Mouse (Mus musculus): ENCODE results near the gene Pimreg.
A peak's percentile ranks its signal among the peaks of the same experiment; 100 is the strongest.

Pimreg gene

DNA sequence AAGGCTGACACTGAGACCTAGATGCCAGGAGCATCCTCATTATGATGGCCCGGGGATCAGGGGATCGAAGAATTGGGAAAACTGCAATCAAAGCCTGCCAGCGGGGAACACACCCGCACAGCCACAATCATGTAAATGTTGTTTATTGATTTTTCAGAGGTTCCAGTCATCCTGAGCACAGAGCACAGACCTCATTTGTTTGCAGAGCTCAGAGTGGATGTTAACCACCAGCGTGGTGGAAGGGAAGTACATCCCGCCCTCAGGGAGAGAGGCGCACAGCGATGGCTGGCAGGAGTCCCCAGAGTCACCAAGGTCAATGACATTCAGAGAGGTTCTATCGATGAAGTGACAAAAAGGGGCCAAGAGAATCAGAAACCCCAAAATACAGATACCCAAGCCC, 14.0 kb upstream of the Pimreg start:
- DNase-seq (ENCODE audit: extremely low spot score, low read depth, low spot score) = no peak

DNA sequence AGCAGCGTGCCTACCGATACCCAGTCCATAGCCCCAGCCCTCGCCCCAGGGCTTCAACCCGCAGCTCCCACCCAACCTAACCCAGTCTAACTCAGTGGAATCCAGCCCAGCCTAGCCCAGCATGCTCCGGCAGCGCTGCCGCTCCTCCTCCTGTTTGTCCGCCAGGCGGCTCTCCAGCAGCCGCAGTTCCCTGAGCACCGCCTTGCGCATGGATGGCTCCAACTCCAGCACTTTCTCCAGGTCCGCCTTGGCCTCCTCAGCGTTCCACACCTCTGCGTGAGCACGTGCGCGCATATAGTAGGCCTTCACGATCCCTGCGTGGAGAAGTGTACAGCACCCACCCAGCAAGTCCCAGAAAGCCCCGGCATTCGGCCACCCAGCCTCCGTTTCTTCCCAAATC, 12.7 kb upstream of the Pimreg start:
- DNase-seq (ENCODE audit: extremely low spot score, low read depth, low spot score) = no peak

DNA sequence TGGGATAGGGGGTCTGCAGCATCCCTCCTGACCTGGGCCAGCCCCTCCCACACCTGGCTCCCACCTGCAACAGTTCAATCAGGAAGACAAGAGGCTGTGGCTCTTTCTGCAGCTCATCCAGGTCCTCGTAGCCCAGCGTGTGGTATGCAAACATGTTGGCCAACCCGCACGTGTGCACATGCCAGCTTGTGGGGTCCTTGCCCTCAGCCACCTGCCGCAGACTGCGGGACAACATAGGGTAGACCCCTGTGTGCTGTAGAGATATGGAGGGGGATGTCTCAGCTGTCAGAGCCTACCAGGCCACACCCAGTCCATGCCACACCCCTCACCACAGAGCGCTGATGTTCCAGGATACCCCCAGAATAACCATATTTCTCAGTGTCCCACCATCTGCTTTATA, 10.5 kb upstream of the Pimreg start:
- DNase-seq (ENCODE audit: extremely low spot score, low read depth, low spot score) = no peak

DNA sequence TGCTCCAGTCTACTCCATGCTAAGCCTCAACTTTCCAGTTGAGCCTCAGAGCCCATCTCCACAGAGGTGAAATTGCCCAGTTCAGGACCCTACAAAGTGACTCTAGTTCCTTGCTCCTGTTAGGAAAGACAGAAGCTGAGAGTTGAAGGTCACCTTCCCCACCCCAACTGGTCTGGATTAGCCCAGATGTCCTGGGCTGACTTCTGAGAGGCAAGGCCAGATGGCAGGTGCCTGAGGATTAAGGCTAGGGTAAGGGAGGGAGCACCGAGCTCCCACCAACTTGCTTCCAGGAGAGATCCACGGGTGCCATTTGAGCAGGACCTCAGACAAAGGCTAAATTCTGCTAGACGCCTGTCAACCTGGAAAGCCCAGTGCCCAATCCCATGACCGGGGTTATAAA, 9.7 kb upstream of the Pimreg start:
- no peak for DNase-seq (ENCODE audit: extremely low spot score, low read depth, low spot score)

DNA sequence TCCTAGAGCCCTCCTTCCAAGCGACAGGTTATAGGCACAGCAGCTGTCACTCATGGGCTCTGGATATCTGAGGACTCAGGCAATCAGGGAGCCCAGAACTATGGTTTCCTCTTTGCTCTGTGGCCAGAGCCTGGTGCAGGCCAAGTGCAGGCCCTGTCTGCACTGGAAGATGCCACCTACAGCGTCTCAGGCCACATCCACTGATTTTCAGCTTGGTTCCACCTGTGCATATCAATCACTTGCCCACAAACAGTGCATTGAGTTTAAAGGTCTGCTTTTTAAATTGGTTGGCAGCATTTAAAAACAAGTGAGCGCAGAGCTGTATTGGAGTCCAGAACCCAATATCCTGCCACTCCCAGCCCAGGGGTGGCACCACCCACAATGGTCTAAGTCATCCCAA, 9.2 kb upstream of the Pimreg start:
- DNase-seq (ENCODE audit: extremely low spot score, low read depth, low spot score) = no peak

DNA sequence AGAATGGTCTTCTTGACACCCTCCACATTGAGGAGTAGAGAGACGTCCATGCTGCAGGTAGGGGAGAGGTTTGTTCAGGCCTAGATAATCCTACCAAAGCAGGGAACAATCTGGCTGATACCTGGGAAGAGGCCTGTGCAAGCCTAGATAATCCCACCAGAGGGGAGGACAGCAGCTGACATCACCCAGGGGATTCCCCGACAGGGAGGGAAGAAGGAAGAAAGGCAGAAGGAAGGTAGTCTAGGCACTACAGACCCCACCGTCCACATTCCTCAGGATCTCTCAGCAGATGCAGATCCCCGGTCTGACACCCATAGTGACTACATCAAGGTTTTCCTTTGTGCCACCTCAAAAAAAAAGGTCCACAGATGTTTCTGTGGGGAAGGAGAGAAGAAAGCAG, 4.4 kb upstream of the Pimreg start, which contains the start of gene Aipl1:
Aipl1 (minus strand) TSS at position 101 of the 400 bp plus-strand sequence.
- no peak for DNase-seq (ENCODE audit: extremely low spot score, low read depth, low spot score)

DNA sequence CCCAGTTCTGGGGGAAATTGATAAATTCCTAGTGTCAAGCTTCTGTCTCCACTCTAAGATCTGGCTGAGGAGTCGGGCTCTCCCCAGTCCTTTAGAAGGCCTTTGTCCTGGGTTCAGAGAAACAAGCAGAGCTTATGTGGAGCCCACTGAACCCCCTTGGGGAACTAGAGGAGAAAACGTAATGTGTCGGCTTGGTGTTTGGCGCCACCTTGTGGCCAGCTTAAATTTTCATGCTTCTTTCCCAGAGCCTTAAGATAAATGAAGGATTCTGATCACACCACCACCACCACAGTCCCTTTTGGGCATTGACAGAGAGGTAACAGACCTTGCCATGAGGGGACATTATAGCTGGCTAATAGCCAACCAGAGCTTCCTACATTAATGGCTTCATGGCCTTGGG, 3.8 kb upstream of the Pimreg start:
- peak; percentile 79 for DNase-seq (ENCODE audit: extremely low spot score, low read depth, low spot score)

DNA sequence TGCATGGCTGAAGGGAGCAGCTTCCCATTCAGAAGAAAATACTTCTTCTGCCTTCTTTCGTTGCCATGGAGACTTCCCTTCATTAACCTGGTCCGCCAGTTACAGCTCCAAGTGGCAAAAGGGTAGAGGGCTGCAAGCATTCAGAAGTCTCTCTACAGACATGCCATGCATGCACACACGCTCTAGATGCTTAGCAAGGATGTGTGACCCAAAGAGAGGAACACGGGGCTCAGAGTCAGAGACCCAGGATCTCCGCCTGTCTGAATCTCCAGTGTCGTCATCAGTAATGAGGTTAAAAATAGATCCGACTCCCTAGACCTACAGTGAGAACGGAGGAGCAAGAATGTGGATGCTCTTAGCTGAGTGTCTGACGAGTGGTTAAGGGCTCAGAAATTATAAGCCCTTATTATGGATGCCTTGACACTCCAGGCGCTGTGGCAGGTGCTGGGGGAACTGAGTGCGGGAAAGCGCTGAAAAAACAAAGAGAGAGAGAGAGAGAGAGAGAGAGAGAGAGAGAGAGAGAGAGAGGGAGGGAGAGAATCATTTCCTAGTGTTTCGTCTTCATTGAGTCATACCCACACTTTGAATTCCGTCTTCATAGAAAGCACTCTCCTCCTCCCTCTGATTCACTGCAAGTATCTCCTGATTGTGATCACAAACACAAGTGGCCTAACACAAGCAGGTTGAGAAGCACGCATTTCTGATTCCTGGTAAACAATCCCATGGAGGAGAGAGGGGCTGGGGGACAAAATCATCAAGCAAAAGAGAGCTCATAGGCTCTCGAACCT, 2.0 kb upstream of the Pimreg start:
- DNase-seq (ENCODE audit: extremely low spot score, low read depth, low spot score) = no peak

DNA sequence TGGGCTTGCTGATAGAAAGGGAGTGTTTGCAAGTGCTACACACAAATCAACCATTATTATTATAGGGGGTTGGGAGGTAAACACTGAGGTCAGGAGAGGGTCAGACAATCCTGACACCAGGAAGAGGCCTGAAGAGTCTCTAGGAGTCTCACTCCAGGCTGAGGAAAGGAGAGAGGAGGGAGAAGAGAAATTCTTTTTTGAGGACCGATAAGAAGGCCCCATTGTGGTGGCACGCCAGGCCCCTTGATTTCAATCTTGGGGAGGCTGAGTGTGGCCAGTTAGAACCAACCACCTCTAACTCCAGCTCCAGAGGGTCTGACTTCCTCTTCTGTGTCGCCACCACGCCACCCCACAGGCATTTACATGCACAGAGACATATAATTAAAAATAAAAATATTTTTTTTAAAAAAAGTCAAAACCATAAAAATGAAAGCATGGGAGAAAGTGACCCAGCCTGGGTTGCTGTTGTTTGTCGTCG, 503 bp upstream of the Pimreg start:
- DNase-seq (ENCODE audit: extremely low spot score, low read depth, low spot score) = no peak

DNA sequence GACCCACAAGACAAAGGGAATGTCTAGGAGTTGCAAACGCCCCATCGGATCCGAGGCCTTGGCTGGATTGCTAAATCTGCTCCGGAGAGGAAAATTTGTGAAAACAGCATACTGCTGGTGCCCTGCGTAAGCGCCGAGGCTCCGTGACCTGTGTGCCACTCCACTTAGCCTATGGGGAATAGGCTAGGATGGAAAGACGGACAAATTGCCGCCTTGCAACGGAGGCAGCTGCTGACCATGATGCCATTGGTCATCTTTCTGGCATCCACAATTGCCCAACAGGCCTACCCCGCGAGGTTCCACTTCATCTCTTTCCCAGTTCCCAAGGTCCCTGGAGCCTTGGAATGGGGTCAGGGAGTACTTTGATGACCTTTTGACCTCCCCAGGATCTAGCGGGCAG, 799 bp downstream of the Pimreg start:
- no peak for DNase-seq (ENCODE audit: extremely low spot score, low read depth, low spot score)

DNA sequence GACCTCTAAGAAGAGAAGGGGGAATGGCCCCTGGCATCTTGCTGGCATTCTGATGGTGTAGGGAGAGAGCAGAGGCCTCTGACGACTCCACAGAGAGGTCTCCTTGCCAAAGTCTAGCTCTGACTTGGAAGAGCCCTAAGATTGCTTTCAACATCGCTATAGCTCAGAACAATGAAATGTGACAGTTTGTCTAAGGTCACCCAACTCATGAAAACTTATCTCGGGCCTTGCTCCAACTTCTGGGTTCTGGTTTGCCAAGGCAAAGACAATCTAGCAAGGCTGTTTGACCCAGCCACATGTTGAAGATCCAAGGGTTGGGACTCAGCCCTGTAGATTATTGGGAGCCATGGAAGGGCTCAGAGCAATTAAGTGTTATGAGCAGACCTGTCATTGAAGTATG, 2.4 kb downstream of the Pimreg start:
- DNase-seq (ENCODE audit: extremely low spot score, low read depth, low spot score) = no peak

DNA sequence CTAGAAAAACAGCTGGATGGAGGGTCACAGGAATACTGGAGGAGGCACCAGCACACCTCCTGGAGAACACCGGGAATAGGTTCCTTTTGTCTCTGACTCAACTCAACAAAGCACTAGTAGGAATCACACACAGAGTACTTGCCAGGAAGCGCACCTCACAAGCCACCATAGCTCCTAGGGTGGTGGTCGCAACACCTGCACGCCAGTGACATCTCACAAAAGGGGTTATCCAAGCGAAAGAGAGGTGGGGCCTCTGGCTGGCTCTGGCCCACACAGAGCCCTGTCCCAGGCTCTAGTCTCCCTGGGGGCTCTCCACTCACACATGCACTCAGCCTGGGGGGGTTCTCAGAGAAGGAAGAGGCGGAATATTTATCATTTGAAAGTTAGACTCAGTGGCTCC, 6.9 kb downstream of the Pimreg start:
- no peak for DNase-seq (ENCODE audit: extremely low spot score, low read depth, low spot score)

DNA sequence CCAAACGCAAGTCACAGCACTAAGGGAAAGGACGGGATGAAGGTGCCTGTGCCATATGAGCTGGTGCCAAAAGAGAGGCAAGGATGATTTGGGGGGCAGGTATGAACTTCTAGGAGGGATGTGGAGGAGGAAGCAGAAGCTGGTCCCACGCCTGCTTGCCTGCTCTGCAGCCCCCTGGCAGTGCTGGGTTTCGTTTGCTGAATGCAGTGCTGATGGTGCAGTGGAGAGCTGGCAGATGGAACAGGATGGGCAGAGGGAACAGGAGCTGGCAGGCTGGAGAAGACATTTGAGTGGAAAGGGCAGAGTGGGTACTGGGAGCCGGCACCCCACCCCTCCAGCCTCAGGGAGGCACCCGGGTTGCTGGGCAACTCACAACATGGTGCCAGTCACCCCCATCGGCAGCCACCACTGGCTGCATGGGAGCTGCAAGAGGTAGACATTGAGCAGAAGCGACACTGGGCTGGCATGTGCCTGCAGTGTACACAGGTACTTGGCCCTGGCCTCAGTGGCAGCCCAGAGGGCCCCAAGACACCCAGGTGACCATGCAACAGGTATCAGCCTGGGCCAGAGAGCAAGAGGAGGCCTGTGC, 7.4 kb downstream of the Pimreg start:
- DNase-seq (ENCODE audit: extremely low spot score, low read depth, low spot score) = no peak

DNA sequence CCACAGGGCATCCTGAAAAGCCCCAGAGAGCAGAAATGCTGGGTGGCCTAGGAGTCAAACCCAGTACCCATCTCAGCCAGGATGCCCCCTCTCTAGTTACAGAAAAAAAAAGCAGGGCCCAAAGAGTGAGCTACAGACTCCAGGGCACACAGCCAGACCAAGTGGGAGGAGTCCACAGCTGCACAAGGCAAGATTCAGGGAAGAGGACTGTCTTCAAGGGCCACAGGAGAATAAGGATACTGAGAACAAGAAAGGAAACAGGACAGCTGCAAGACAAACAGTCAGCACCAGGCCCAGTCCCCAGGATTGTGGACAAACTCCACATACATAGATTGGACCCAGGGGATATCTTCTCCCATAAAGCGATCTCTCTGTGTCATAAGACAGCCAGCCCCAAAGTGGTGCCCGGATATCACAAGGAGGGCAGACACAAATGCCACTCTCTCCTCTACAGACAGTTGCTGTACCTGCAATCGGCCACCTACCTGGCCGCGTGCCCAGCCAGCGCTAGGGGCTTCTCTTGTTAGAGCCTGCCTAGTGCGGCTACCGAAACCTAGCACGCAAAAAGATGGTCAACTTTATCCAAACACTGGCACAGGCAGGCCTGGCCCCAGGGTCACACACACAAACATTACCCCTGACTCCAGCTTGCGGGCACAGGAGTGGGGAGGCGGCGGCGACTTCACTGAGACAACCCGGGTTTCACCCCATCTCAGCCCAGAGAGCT, 8.5 kb downstream of the Pimreg start:
- DNase-seq (ENCODE audit: extremely low spot score, low read depth, low spot score) = no peak

DNA sequence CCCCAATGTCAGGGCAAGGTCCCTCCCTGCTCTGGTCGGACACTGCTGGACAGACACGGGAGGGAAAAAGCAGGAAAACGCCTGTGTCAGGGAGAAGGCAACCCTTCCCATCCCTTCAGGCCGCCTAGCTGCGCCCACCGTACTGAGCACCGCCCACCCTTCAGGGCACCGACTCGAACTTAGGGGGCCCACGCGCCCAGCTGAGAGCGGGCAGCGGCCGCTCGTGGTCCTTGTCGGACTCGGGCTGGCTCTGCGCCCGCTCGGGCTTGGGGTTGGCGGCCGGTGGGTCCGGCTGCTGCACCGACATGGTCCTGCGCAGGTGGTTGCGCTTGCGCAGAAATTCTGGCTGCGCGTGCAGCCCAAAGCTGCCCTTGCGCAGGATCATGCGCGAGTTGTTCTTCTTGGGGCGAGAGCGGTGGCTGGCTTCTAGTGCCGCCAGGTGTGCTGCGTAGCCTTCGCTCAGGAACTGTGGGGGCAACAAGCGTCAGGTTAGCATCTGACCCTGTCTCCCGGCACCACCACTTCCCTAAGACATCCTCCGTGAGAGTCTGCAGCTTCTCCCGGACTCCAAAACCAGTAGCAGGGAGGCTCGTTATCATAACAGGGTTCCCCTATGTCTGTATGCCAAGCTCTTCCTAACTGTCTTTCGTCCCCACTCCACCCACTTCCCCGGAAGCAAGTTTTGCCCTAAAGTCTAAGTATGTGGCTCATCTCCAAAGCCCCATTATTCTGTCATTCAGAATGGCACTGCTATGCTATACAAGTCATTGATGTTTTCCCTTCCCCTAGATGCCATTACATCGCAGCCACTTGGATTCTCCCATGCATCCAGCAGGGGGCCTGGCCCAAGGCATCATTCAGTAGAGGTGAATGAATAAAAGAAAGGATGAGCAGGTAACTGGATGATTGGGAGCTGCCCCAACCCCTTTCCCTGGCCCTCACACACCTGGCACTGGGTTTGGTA, 9.3 kb downstream of the Pimreg start:
- no peak for DNase-seq (ENCODE audit: extremely low spot score, low read depth, low spot score)

DNA sequence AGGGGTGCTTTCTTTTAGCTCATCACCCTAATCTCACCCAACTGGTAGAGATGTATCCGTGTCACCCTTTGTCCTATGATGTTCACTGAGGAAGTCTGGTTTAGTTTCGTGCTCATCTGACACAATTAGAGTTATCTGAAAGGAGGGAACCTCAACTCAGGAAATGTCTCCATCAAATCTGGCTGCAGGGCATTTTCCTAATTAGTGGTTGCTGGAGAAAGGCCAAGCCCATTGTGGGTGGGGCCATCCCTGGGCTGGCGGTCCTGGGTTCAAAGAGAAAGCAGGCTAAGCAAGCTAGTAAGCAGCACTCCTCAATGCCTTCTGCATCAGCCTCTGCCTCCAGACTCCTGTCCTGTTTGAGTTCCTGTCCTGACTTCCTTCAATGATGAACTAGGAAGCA, 10.4 kb downstream of the Pimreg start:
- no peak for DNase-seq (ENCODE audit: extremely low spot score, low read depth, low spot score)

DNA sequence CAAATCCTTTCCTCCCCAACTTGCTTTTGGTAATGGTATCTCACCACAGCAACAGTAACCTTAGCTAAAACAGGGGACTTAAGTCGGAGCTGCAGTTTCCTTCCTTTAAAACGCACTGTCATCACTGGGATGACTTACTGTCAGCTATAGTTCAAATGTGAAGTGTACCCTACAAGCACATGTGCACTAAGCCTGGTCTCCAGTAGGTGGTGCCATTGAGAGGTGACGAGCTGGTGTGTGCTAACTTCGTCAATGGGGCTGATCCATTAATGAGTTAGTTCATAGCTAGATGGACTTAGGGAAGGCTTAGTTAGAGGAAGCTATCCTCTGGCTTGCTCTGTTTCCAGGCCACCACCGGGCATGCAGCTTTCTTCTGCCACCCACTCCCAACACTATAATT, 10.8 kb downstream of the Pimreg start:
- no peak for DNase-seq (ENCODE audit: extremely low spot score, low read depth, low spot score)

DNA sequence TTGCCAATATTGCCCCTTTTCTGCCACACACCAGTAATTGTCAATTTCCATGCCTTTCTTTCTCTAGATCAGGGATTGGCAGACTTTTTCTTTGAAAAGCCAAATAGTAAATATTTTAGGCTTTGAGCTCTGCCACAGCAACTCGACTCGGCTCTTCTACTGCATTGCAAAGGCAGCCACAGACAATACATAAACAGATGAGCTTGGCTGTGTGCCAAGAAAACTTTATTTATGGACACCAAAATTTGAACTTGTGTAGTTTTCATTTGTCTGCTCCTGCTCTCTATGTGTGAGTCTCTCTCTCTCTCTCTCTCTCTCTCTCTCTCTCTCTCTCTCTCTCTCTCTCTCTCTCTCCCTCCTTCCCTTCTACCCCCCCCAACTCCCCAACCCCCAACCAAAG, 13.3 kb downstream of the Pimreg start:
- no peak for DNase-seq (ENCODE audit: extremely low spot score, low read depth, low spot score)

DNA sequence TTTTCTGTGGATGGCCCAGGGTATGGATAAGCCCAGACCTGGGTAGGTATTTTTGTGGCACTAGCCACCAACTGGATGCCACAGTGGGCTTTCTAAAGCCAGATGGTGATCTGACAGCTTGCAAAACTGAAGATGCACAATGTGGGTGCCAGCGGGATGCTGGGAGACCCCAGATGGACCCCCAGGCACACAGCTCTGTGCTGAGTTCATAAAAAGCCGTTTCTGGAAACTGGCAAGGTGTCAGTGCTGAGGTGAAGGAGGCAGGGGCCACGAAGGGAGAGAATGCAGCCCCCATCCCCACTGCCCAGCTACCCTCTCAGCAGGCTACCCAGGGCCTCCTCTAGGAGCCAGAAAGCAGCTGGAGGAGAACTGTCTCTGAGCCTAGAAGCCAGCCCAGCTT, 15.3 kb downstream of the Pimreg start:
- DNase-seq (ENCODE audit: extremely low spot score, low read depth, low spot score) = no peak

DNA sequence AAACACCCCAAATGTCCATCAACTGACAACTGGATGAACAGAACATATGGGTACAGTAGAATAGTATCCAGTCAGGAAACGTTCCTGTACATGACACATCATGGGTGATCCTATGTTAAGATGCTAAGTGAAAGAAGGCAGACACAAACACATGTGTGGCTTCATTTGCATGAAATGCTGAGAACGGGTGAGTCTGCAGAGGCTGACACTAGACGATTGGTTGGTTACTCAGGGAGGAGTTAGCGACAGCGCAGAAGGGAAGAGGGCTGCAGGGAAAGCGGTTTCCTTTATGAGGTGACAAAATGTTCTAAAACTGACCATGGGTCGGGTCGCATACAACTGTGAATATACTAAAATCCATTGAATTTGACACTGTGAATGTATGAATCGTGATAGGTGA, 18.6 kb downstream of the Pimreg start:
- no peak for DNase-seq (ENCODE audit: extremely low spot score, low read depth, low spot score)

DNA sequence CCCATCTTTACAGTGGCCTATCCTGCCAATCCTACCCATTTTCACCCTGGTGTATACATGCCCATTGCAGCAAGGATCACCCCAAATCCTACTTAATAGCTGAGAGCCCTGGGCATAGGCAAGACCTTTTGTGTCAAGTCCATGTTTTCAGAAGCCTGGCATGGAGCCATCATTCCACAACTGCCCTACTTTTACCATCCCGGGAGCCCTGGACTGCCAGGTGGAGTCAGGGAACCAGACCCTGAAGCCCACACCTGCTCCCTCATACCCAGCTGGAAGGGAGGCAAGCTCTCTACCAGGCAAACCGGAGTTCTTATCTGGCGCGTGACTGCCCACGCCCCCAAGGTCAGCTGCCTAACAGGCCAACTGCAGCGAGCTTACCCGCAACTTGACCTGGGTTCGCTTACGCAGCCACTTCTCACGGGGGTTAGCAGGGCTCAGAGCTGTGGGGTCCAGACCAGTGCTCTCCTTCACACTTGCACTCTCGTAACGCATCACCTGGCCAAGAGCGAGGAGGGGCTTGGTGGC, 19.3 kb downstream of the Pimreg start:
- DNase-seq (ENCODE audit: extremely low spot score, low read depth, low spot score) = no peak
